Mouse (Mus musculus) midbrain, embryonic 13.5 days (tissue): ENCODE measurements at regions not wholly inside any gene's neighbourhood (a gene's known extent, or its start where the extent isn't known, plus 50 kb on each side); places are given as distances from the start of the nearest gene placed in this dataset.
A peak's percentile ranks its signal among the peaks of the same experiment; 100 is the strongest.

Experiments
- ATAC-seq: fragments of 200-750 bp; cut with Nextera tagmentation; 2 replicates; pipeline ENCODE4 v1.8.0; 2017; ENCODE audit warnings: mild to moderate bottlenecking, moderate TSS enrichment, moderate library complexity
- H3K27ac ChIP-seq: fragments of 300-500 bp; sonication (generic); 2 replicates; pipeline ENCODE4 v1.5.1; 2015; ENCODE audit warnings: inconsistent platforms, mild to moderate bottlenecking, moderate library complexity
- H3K27me3 ChIP-seq: fragments of 300-500 bp; sonication (generic); 2 replicates; pipeline ENCODE4 v1.6.1; 2015; ENCODE audit warnings: mild to moderate bottlenecking, inconsistent platforms
- H3K36me3 ChIP-seq: fragments of 300-500 bp; sonication (generic); 2 replicates; pipeline ENCODE4 v1.6.1; 2015; ENCODE audit warnings: mild to moderate bottlenecking, inconsistent platforms
- H3K4me1 ChIP-seq: fragments of 300-500 bp; sonication (generic); replicated peaks from 2 replicates; pipeline ENCODE4 v1.6.1; 2015; ENCODE audit warnings: inconsistent platforms
- H3K4me2 ChIP-seq: fragments of 300-500 bp; sonication (generic); replicated peaks from 2 replicates; pipeline ENCODE4 v1.6.1; 2015; ENCODE audit warnings: moderate library complexity, mild to moderate bottlenecking, inconsistent platforms
- H3K4me3 ChIP-seq: fragments of 300-500 bp; sonication (generic); replicated peaks from 2 replicates; pipeline ENCODE4 v1.5.1; 2015; ENCODE audit warnings: mild to moderate bottlenecking, inconsistent platforms
- H3K9ac ChIP-seq: fragments of 300-500 bp; sonication (generic); replicated peaks from 2 replicates; pipeline ENCODE4 v1.6.1; 2015; ENCODE audit warnings: mild to moderate bottlenecking, inconsistent platforms
- H3K9me3 ChIP-seq: fragments of 300-500 bp; sonication (generic); 2 replicates; pipeline ENCODE4 v1.6.1; 2016; ENCODE audit warnings: mild to moderate bottlenecking, inconsistent platforms
- WGBS: fragments of 180-500 bp; shearing (Covaris S2); methylation state at CpG from one replicate; pipeline ENCODE4 v1.1.7; 2015; 5-methylcytosine and 5-hydroxymethylcytosine counted together

- WGBS, result 86% methylated on average over 7 of the region's 7 CpGs
- Histone ChIP-seq H3K4me1 (peaks cover 10% of the 10 kb centered on the region), H3K27me3 (peaks cover 16% of the 10 kb centered on the region), H3K4me3 (no peak overlapping the region), H3K36me3 (no peaks in the 10 kb centered on the region), H3K4me2 (no peak overlapping the region), H3K9me3 (no peaks in the 10 kb centered on the region), H3K9ac (no peak overlapping the region), H3K27ac (no peak overlapping the region)
- no peak for ATAC-seq
Measured at GRCm38 (mm10) chr5:119561531-119561930, 108.9 kb upstream of the Tbx3 start.

- WGBS, result 18% methylated on average over 33 of the region's 33 CpGs
- Histone ChIP-seq H3K4me2 (peak overlapping the region; percentile 35), H3K4me3 (no peak overlapping the region), H3K4me1 (peaks cover 10% of the 10 kb centered on the region), H3K9me3 (no peaks in the 10 kb centered on the region), H3K27me3 (peaks cover 16% of the 10 kb centered on the region), H3K9ac (0 out of 2 replicates have a peak overlapping the region, but pooled peaks have one; percentile 5), H3K27ac (no peak overlapping the region), H3K36me3 (no peaks in the 10 kb centered on the region)
- 0 out of 2 replicates have a peak, but pooled peaks have one; percentile 11 for ATAC-seq
Measured at GRCm38 (mm10) chr5:119563510-119564351, 106.7 kb upstream of the Tbx3 start.

GRCm38 (mm10) chr5:119567639-119568038 is 102.8 kb upstream of the Tbx3 start:
- Histone ChIP-seq H3K27ac (no peak overlapping the region), H3K4me2 (no peak overlapping the region), H3K27me3 (peaks cover 11% of the 10 kb centered on the region), H3K9ac (no peak overlapping the region), H3K4me3 (no peak overlapping the region), H3K9me3 (no peaks in the 10 kb centered on the region), H3K36me3 (no peaks in the 10 kb centered on the region), H3K4me1 (peaks cover 10% of the 10 kb centered on the region)
- 86% methylated on average over 11 of the region's 11 CpGs for WGBS
- ATAC-seq, result no peak

- Histone ChIP-seq H3K9me3 (peaks cover 7% of the 10 kb centered on the region; the same call in 1 of the 2 replicates), H3K4me1 (no peaks in the 10 kb centered on the region), H3K27me3 (no peaks in the 10 kb centered on the region), H3K4me3 (no peak overlapping the region), H3K9ac (no peak overlapping the region), H3K36me3 (no peaks in the 10 kb centered on the region), H3K27ac (no peak overlapping the region), H3K4me2 (no peak overlapping the region)
- ATAC-seq, result no peak
- 67% methylated on average over 8 of the region's 8 CpGs for WGBS
Measured at GRCm38 (mm10) chr5:119570054-119570453, 100.4 kb upstream of the Tbx3 start.

- no peak overlapping the region for H3K4me2 ChIP-seq
- 90% methylated on average over 3 of the region's 3 CpGs for WGBS
- no peaks in the 10 kb centered on the region for H3K4me1 ChIP-seq
- H3K9ac ChIP-seq, result no peak overlapping the region
- H3K27ac ChIP-seq, result no peak overlapping the region
- no peaks in the 10 kb centered on the region for H3K27me3 ChIP-seq
- no peak for ATAC-seq
- H3K36me3 ChIP-seq, result no peaks in the 10 kb centered on the region
- H3K9me3 ChIP-seq, result peaks cover 7% of the 10 kb centered on the region; the same call in 1 of the 2 replicates
- no peak overlapping the region for H3K4me3 ChIP-seq
Measured at GRCm38 (mm10) chr5:119571644-119572043, 98.8 kb upstream of the Tbx3 start.

- H3K9ac ChIP-seq, result no peak overlapping the region
- no peak overlapping the region for H3K27ac ChIP-seq
- H3K4me3 ChIP-seq, result no peak overlapping the region
- peaks cover 7% of the 10 kb centered on the region; the same call in 1 of the 2 replicates for H3K9me3 ChIP-seq
- H3K27me3 ChIP-seq, result no peaks in the 10 kb centered on the region
- H3K4me1 ChIP-seq, result no peaks in the 10 kb centered on the region
- no peak overlapping the region for H3K4me2 ChIP-seq
- no peak for ATAC-seq
- WGBS, result 69% methylated on average over 14 of the region's 14 CpGs
- H3K36me3 ChIP-seq, result no peaks in the 10 kb centered on the region
Measured at GRCm38 (mm10) chr5:119575124-119575523, 95.3 kb upstream of the Tbx3 start.

GRCm38 (mm10) chr5:119579288-119579687 is 91.2 kb upstream of the Tbx3 start:
- Histone ChIP-seq H3K27me3 (no peaks in the 10 kb centered on the region), H3K9ac (no peak overlapping the region), H3K9me3 (no peaks in the 10 kb centered on the region), H3K4me2 (no peak overlapping the region), H3K27ac (no peak overlapping the region), H3K4me1 (no peaks in the 10 kb centered on the region), H3K4me3 (no peak overlapping the region), H3K36me3 (no peaks in the 10 kb centered on the region)
- 95% methylated on average over 2 of the region's 2 CpGs for WGBS
- ATAC-seq, result no peak

GRCm38 (mm10) chr5:119579806-119580205 is 90.7 kb upstream of the Tbx3 start:
- Histone ChIP-seq H3K9me3 (no peaks in the 10 kb centered on the region), H3K4me1 (no peaks in the 10 kb centered on the region), H3K4me2 (no peak overlapping the region), H3K9ac (no peak overlapping the region), H3K36me3 (no peaks in the 10 kb centered on the region), H3K27me3 (no peaks in the 10 kb centered on the region), H3K4me3 (no peak overlapping the region), H3K27ac (no peak overlapping the region)
- 91% methylated on average over 2 of the region's 2 CpGs for WGBS
- no peak for ATAC-seq

- H3K4me2 ChIP-seq, result no peak overlapping the region
- H3K9me3 ChIP-seq, result no peaks in the 10 kb centered on the region
- H3K9ac ChIP-seq, result no peak overlapping the region
- WGBS, result 90% methylated on average over 6 of the region's 6 CpGs
- no peak for ATAC-seq
- H3K4me3 ChIP-seq, result no peak overlapping the region
- no peaks in the 10 kb centered on the region for H3K4me1 ChIP-seq
- H3K36me3 ChIP-seq, result no peaks in the 10 kb centered on the region
- no peak overlapping the region for H3K27ac ChIP-seq
- no peaks in the 10 kb centered on the region for H3K27me3 ChIP-seq
Measured at GRCm38 (mm10) chr5:119580395-119580794, 90.1 kb upstream of the Tbx3 start.

- no peaks in the 10 kb centered on the region for H3K4me1 ChIP-seq
- H3K9ac ChIP-seq, result no peak overlapping the region
- H3K27ac ChIP-seq, result no peak overlapping the region
- H3K4me2 ChIP-seq, result no peak overlapping the region
- no peak overlapping the region for H3K4me3 ChIP-seq
- no peaks in the 10 kb centered on the region for H3K36me3 ChIP-seq
- 80% methylated on average over 2 of the region's 2 CpGs for WGBS
- H3K27me3 ChIP-seq, result no peaks in the 10 kb centered on the region
- H3K9me3 ChIP-seq, result no peaks in the 10 kb centered on the region
- ATAC-seq, result no peak
Measured at GRCm38 (mm10) chr5:119580798-119581197, 89.7 kb upstream of the Tbx3 start.

- WGBS, result 83% methylated on average over 2 of the region's 2 CpGs
- H3K4me2 ChIP-seq, result no peak overlapping the region
- H3K27me3 ChIP-seq, result no peaks in the 10 kb centered on the region
- no peak overlapping the region for H3K9ac ChIP-seq
- H3K27ac ChIP-seq, result no peak overlapping the region
- no peak for ATAC-seq
- H3K4me1 ChIP-seq, result peaks cover 8% of the 10 kb centered on the region; the same call in 1 of the 2 replicates
- H3K36me3 ChIP-seq, result no peaks in the 10 kb centered on the region
- no peak overlapping the region for H3K4me3 ChIP-seq
- H3K9me3 ChIP-seq, result no peaks in the 10 kb centered on the region
Measured at GRCm38 (mm10) chr5:119584389-119584788, 86.1 kb upstream of the Tbx3 start.

GRCm38 (mm10) chr5:119584914-119585313 is 85.6 kb upstream of the Tbx3 start:
- ATAC-seq, result no peak
- WGBS, result 96% methylated on average over 5 of the region's 5 CpGs
- H3K4me1 ChIP-seq, result peaks cover 8% of the 10 kb centered on the region; the same call in 1 of the 2 replicates

More at GRCm38 (mm10) chr5:119584914-119585313, 85.6 kb upstream of the Tbx3 start:
- Histone ChIP-seq H3K9me3 (no peaks in the 10 kb centered on the region), H3K4me3 (no peak overlapping the region), H3K27me3 (no peaks in the 10 kb centered on the region), H3K9ac (no peak overlapping the region), H3K27ac (no peak overlapping the region), H3K4me2 (no peak overlapping the region), H3K36me3 (no peaks in the 10 kb centered on the region)
